Mouse (Mus musculus) lung, postnatal 14 days (tissue): ENCODE data around the gene Pdzph1.

ENCODE experiments used
- DNase-seq: peaks from one replicate; pipeline ENCODE4 v3.0.0; 2021

Pdzph1 gene

DNA sequence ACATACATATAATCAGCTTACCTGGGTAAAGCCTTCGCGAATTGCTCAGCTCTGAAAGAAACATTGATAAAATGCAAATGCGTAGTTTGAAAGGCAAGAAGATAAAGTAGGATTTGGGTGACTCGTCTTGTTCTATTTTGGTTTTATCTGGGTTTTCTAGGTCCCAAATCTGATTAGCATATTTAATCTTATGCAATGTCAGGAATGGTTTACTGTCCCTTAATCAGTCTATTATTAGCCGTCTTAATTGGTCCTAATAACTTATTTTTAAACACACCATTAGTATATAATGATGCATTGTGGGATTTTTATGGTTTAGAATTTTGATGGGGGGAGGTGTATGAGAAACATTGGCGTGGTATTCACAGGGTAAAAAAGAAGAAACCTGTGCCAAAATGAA is at the start of gene Pdzph1:
Gene Pdzph1, minus strand, starts transcription at position 101 of the 400 bp plus-strand sequence.
- no peak for DNase-seq

- DNase-seq, result no peak
Measured at GRCm38 (mm10) chr17:59039754-59040153, 48.6 kb upstream of the Pdzph1 start.

- no peak for DNase-seq
Measured at GRCm38 (mm10) chr17:59033445-59033844, 42.3 kb upstream of the Pdzph1 start.

DNA sequence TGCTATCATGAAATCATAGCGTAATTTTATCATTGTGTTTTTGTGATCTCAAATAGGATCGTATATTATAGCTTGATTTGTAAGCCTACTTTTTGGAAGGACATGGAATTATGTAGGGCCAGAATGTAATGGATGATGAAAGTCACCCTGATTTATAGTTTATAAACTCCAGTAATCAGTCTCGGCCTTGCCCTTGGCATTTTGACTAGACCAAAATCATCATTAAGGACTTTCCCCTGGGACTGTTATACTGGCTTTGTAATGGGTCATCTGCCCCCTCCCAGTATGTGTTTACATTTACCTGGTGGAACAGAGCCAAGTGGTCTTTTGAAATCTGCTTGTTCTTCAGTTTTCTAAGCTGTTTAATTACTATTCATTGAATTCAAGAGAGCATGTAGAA is 35.2 kb upstream of the Pdzph1 start:
- no peak for DNase-seq

DNA sequence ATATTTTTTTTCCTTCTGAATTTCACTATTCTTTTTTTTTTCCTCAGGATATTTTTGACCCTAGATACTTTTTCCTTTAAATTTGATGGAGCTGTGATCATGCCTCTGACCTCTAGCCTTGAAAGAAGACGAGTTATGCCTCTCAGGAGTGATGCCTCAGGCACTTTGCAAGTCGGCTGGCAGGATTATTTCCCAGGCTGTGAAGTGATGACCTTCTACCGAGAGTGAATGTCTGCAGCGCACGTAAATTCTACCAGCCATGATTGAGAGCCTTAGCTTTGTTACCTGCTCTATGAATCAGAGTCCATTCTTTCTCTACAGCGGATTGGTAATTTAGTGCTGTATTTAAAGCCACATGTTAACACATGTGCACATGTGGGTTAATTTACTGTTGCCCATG is 33.3 kb upstream of the Pdzph1 start:
- DNase-seq, result no peak

DNA sequence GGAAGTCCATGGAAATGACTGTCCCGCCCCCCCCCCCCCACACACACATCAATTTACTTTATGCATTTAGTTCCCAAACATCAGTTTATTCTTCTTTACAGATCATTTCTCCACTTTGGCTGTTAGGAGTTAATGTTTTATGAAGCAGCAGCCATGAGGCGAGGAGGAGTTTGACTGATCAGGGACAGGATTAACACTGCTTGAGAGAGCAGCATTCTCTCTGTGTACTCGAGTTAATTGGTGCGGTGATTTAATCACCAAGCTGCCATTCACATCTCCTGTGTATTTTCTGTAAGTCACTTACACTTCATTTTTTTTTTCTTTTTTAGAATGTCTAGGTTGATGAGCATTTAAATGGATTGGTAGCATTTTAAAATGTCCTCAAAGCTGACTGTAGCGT is 32.8 kb upstream of the Pdzph1 start:
- no peak for DNase-seq

GRCm38 (mm10) chr17:59018666-59019065 is 27.5 kb upstream of the Pdzph1 start:
- no peak for DNase-seq

- peak; percentile 57 for DNase-seq
Measured at GRCm38 (mm10) chr17:59013091-59013459, 21.9 kb upstream of the Pdzph1 start, which contains the start of gene Nudt12. Gene Nudt12 (minus strand): TSS chr17:59013372.

- DNase-seq, result no peak
Measured at GRCm38 (mm10) chr17:59012421-59013090, 21.4 kb upstream of the Pdzph1 start.

GRCm38 (mm10) chr17:59011546-59012307 is 20.6 kb upstream of the Pdzph1 start:
- DNase-seq, result no peak

- no peak for DNase-seq
Measured at GRCm38 (mm10) chr17:58973237-58973636, 17.9 kb downstream of the Pdzph1 start.

DNA sequence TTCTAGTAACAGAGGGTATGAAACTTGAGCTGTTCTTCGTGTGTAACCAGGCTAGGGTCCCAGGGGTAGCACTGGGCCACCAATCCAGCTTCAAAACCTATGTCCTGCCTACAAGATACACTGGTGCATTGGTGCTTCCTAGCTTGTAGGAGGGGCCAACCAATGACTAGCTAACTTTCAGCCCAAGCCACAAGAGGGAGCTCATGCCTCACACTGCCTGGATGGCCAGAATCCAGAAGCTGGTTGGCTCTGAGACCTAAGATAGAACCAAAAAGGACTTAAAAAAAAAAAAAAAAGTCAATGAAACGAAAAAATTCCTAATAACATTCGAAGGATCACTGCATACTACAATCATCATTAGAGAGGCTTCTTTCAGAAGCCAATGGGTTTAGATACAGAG is 31.3 kb downstream of the Pdzph1 start:
- DNase-seq, result no peak

- no peak for DNase-seq
Measured at GRCm38 (mm10) chr17:58957055-58957454, 34.1 kb downstream of the Pdzph1 start.

GRCm38 (mm10) chr17:58943015-58943822 is 48.0 kb downstream of the Pdzph1 start:
- DNase-seq, result no peak

- DNase-seq, result no peak
Measured at GRCm38 (mm10) chr17:58938598-58938997, 52.6 kb downstream of the Pdzph1 start.

DNA sequence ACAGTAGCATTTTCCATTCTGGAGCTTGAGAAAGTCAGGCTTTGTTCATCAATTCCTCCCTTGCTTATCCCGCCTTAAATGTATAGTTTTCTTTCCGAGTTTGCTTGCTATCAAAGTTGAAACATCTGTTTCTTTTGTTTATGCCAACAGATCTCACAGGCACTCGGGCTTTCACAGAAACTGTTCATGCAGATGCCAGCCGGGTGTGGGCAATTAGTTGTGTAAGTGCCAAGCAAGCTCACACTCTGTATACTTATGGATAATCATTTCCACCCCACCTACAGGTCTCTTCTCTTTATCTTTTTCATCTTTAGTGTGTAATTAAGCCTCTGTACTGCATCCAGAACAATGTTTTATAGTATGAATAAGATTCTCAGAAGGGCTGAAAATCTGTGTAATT is 53.6 kb downstream of the Pdzph1 start:
- DNase-seq, result no peak

DNA sequence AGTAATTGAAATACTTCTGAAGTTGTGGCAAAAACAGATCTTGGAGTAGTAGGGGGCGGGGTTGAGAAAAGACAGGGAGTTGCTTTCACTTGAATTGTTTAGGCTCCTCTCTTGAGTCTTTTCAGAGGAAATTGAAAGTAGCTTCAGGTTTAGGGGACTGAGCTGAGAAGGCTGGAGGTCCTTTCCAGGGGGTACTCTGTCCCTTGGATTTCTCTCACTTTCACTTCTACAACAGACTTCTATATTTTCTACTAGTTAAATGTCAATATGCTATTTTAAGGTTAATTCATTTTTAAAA is 58.2 kb downstream of the Pdzph1 start:
- no peak for DNase-seq

DNA sequence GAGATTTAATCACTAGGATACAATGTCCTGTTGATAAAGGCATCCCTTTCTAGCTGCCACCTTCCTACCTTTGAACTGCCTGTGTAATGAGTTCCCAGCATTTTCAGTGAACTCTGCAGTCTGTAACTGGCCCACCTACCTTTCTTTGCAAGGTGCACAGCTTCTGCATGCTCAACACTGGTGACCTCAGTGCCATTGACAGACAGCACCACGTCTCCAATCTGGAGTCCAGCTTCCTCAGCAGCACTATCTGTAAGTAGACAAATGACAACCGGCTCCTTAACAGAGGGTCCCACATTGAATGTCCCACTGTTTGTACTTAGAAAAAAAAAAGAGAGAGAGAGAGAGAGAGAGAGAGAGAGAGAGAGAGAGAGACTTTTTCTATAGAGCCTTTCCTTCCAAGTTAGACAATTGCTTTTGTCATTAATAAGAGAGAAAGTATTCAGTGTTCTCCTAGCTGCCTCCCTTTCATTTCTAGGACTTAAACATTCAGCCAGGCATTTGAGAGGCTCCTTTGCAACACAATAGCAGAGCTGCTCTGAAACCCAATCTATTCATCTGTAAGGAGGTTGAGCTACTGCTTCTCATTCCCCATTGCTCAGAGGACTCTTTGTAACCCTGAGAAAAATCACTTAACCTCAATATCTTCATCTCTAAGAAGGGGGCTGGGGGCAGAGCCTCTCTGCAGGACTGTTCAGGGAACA is 58.7 kb downstream of the Pdzph1 start:
- no peak for DNase-seq

GRCm38 (mm10) chr17:58924754-58925546 is 66.2 kb downstream of the Pdzph1 start:
- no peak for DNase-seq

DNA sequence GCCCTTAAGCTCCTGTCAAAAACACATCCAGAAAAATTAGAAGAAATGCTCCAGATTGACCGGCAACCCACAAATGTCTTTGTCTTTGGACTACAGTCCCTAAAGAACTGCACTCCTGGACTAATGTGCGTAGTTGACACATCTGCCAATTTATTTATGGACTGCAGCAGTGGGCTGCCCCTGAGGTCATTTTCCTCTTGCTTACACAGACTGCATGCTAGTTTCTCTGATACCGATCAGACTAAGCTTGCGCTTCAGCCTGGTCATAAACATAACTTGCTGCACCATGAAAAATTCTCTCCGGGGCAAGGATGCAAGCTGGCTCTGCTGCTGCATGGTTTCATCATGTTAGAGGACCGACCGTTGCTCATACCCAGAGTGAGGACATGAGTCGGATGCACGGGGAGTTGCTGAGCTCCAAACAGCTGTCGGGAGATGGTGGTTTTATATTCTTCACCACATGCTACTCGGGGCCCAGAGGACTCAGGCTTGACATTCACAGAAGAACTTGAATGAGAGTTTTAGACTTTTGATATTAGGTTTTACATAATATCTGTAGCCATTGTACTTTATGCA is 67.2 kb downstream of the Pdzph1 start:
- DNase-seq, result no peak

DNA sequence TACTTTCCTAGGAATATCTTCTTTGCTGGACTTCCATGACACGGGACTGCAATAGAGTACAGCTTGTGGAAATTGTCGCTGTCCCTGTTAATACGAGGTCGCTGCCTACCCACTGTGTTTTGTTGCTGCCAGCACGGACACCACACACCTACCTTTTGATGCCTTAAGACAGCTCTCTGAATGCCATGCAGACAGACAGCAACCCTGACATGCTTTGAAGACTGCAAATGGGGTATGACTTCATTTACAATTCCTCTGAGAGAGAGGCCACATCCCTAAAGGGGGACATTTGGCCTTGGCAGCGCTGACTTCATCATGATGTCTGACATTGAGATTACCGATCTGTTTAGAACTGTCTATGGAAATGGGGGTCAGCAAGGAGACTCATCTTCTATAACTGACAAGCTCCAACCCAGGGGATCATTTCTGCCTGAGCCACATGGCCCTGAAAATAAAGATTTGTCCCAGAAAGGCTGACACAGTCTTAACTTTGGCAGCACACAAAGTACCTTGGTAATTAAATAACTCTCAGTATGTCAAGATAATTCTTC is 67.8 kb downstream of the Pdzph1 start:
- no peak for DNase-seq

- no peak for DNase-seq
Measured at GRCm38 (mm10) chr17:58922821-58923220, 68.4 kb downstream of the Pdzph1 start.
